Mouse (Mus musculus): ENCODE data around the gene Mipol1. TPM values are rescaled to one million over a fixed set of nuclear protein-coding genes. Genes with fewer than 3 reads are reported as not detected.
A peak's percentile ranks its signal among the peaks of the same experiment; 100 is the strongest.

Gene Mipol1
- polyA plus RNA-seq, 1 experiment from 2014 or later = 12.3 TPM

DNA sequence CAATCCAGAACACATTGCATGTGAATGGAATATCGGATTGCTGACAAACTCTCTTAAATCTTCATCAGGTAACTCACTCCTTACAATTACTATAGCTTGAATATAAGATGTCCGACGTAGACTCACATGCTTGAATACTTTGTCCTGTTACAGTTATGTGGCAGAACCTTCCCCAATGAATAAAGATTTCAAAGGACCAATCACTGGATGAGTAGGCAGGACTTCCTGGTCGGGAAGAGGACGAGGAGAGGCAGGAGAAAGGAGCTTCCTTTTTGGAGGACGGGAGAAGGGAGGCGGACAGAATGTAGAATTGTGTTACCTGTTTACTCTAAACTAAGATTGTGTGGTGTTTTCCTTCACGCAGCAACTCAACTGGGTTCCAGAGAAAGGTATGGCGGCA, 3.8 kb upstream of the Mipol1 start:
- Histone ChIP-seq H3K4me3 (ENCODE audit: low read depth, low read length) (no peak overlapping the region), H3K27me3 (ENCODE audit: control insufficient read depth, insufficient read depth, low read length) (no peaks in the 10 kb centered on the region), H3K9ac (replicated peaks; ENCODE audit: low read length) (no peak overlapping the region), H3K27ac (replicated peaks; ENCODE audit: low read depth, low read length) (no peak overlapping the region), H3K4me2 (ENCODE audit: low read depth, low read length) (no peak overlapping the region), H3K9me3 (replicated peaks; ENCODE audit: control insufficient read depth, low read length) (no peaks in the 10 kb centered on the region), H3K36me3 (replicated peaks; ENCODE audit: control insufficient read depth, insufficient read depth, low read depth, low read length) (no peaks in the 10 kb centered on the region), H3K4me1 (ENCODE audit: control insufficient read depth, insufficient read depth, low read length) (no peaks in the 10 kb centered on the region)
- DNase-seq (ENCODE audit: low spot score) = no peak
- 91% methylated on average over 9 of the region's 9 CpGs for WGBS
- ATAC-seq (replicated peaks; ENCODE audit: insufficient number of reproducible peaks, low FRiP score, low TSS enrichment, low read depth) = no peak

DNA sequence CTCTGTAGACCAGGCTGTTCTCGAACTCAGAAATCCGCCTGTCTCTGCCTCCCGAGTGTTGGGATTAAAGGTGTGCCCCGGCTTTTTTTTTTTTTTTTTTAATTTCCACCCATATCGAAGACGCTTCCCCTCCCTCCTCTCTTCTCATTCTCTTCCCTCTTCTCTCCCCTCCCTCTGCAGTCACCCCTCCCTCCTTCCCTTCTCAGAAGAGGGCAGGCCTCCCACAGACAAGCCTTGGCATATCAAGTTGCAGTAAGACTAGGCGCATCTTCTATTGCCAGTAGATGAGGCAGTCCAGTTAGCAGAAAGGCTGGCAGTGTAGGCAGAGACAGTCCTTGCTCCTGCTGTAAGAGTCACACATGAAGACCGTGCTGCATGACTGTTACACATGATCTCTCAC, 2.5 kb upstream of the Mipol1 start:
- Histone ChIP-seq H3K27ac (replicated peaks; ENCODE audit: low read depth, low read length) (no peak overlapping the region), H3K4me1 (ENCODE audit: control insufficient read depth, insufficient read depth, low read length) (no peaks in the 10 kb centered on the region), H3K9me3 (replicated peaks; ENCODE audit: control insufficient read depth, low read length) (no peaks in the 10 kb centered on the region), H3K27me3 (ENCODE audit: control insufficient read depth, insufficient read depth, low read length) (no peaks in the 10 kb centered on the region), H3K36me3 (replicated peaks; ENCODE audit: control insufficient read depth, insufficient read depth, low read depth, low read length) (no peaks in the 10 kb centered on the region), H3K4me2 (ENCODE audit: low read depth, low read length) (no peak overlapping the region), H3K9ac (replicated peaks; ENCODE audit: low read length) (no peak overlapping the region), H3K4me3 (ENCODE audit: low read depth, low read length) (no peak overlapping the region)
- DNase-seq (ENCODE audit: low spot score) = no peak
- no peak for ATAC-seq (replicated peaks; ENCODE audit: insufficient number of reproducible peaks, low FRiP score, low TSS enrichment, low read depth)
- 89% methylated on average over 4 of the region's 8 CpGs for WGBS

DNA sequence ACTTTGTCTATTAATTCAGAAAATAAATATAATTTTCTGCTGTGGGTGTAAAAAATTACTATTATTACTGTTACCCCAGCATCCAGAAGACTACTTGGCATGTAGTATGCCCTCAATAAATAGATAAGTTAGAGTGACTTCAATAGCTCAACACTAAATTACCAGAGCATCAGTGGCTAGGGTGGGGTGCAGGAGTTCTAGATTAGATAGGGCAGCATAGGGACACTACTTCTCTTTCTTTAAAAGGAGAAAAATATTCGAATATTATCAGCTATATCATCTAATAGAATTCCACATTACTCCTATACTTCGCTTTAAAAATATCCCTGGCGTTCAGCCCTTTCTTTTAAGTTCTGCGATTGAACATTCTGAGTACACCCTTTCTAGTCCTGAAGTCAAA, 524 bp upstream of the Mipol1 start:
- ATAC-seq (replicated peaks; ENCODE audit: insufficient number of reproducible peaks, low FRiP score, low TSS enrichment, low read depth) = peak; percentile 1; the same call in 1 of the 2 replicates
- Histone ChIP-seq H3K4me1 (ENCODE audit: control insufficient read depth, insufficient read depth, low read length) (no peaks in the 10 kb centered on the region), H3K4me2 (ENCODE audit: low read depth, low read length) (peak overlapping the region; percentile 42), H3K9me3 (replicated peaks; ENCODE audit: control insufficient read depth, low read length) (no peaks in the 10 kb centered on the region), H3K27me3 (ENCODE audit: control insufficient read depth, insufficient read depth, low read length) (no peaks in the 10 kb centered on the region), H3K4me3 (ENCODE audit: low read depth, low read length) (peak overlapping the region; percentile 73), H3K9ac (replicated peaks; ENCODE audit: low read length) (peak overlapping the region; percentile 52), H3K36me3 (replicated peaks; ENCODE audit: control insufficient read depth, insufficient read depth, low read depth, low read length) (no peaks in the 10 kb centered on the region), H3K27ac (replicated peaks; ENCODE audit: low read depth, low read length) (no peak overlapping the region)
- WGBS = 30% methylated on average over 4 of the region's 4 CpGs
- DNase-seq (ENCODE audit: low spot score) = no peak

DNA sequence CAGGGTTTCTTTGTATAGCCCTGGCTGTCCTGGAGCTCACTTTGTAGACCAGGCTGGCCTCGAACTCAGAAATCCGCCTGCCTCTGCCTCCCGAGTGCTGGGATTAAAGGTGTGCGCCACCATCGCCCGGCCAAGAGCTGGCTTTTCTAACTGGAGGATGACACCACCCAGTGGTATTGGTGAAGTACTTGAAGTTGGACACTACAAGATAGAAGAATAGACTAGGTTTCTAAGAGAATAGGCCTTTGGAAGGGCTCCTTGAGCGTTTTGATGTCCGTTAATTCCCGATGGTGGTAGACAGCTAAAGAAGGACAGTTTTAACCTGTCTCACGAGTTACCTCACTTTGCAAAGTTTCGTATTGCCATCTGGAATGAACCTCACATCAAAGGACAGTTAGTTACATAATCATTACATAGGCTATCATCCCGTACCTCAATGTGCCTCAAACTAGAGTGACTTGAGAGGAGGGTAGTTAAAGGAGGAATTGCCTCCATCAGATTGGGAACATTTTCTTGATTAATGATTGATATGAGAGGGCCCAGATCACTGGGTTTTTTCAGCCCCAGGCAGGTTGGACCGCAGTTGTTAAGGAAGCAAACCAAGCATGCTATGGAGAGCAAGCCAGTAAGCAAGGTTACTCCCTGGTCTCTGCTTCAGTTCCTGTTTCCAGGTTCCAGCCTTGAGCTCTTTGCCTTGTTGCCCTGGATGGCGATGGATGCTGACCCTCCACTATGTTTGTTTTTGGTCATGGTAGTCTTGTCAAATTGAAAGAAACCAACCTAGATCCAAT, 1.1 kb downstream of the Mipol1 start:
- H3K4me1 ChIP-seq (ENCODE audit: control insufficient read depth, insufficient read depth, low read length) = no peaks in the 10 kb centered on the region
- H3K27me3 ChIP-seq (ENCODE audit: control insufficient read depth, insufficient read depth, low read length) = no peaks in the 10 kb centered on the region
- H3K9me3 ChIP-seq (replicated peaks; ENCODE audit: control insufficient read depth, low read length) = no peaks in the 10 kb centered on the region
- no peak overlapping the region for H3K27ac ChIP-seq (replicated peaks; ENCODE audit: low read depth, low read length)
- H3K4me2 ChIP-seq (ENCODE audit: low read depth, low read length) = peak overlapping the region; percentile 42
- ATAC-seq (replicated peaks; ENCODE audit: insufficient number of reproducible peaks, low FRiP score, low TSS enrichment, low read depth) = peak; percentile 2; the same call in 1 of the 2 replicates
- H3K4me3 ChIP-seq (ENCODE audit: low read depth, low read length) = peak overlapping the region; percentile 73
- no peaks in the 10 kb centered on the region for H3K36me3 ChIP-seq (replicated peaks; ENCODE audit: control insufficient read depth, insufficient read depth, low read depth, low read length)
- H3K9ac ChIP-seq (replicated peaks; ENCODE audit: low read length) = peak overlapping the region; percentile 90
- DNase-seq (ENCODE audit: low spot score) = peak; percentile 41
- 74% methylated on average over 14 of the region's 14 CpGs for WGBS

DNA sequence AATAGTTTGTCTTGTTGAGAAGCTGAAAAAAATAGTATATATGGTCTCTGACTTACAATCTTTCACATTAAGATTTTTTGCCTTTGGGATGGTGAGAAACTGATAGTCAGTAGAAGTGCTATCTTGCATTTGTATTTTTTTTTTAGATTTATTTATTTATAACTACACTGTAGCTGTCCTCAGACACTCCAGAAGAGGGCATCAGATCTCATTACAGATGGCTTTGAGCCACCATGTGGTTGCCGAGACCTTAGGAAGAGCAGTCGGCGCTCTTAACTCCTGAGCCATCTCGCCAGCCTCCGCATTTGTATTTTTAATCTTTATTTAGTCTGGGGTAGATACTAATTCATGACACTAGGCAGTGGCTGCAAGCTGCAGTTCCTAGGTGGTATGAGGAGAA, 3.2 kb downstream of the Mipol1 start:
- 77% methylated on average over 5 of the region's 5 CpGs for WGBS
- Histone ChIP-seq H3K4me2 (ENCODE audit: low read depth, low read length) (no peak overlapping the region), H3K9me3 (replicated peaks; ENCODE audit: control insufficient read depth, low read length) (no peaks in the 10 kb centered on the region), H3K4me1 (ENCODE audit: control insufficient read depth, insufficient read depth, low read length) (no peaks in the 10 kb centered on the region), H3K27me3 (ENCODE audit: control insufficient read depth, insufficient read depth, low read length) (no peaks in the 10 kb centered on the region), H3K9ac (replicated peaks; ENCODE audit: low read length) (no peak overlapping the region), H3K4me3 (ENCODE audit: low read depth, low read length) (no peak overlapping the region), H3K36me3 (replicated peaks; ENCODE audit: control insufficient read depth, insufficient read depth, low read depth, low read length) (peaks cover 3% of the 10 kb centered on the region), H3K27ac (replicated peaks; ENCODE audit: low read depth, low read length) (no peak overlapping the region)
- no peak for DNase-seq (ENCODE audit: low spot score)
- ATAC-seq (replicated peaks; ENCODE audit: insufficient number of reproducible peaks, low FRiP score, low TSS enrichment, low read depth) = no peak

DNA sequence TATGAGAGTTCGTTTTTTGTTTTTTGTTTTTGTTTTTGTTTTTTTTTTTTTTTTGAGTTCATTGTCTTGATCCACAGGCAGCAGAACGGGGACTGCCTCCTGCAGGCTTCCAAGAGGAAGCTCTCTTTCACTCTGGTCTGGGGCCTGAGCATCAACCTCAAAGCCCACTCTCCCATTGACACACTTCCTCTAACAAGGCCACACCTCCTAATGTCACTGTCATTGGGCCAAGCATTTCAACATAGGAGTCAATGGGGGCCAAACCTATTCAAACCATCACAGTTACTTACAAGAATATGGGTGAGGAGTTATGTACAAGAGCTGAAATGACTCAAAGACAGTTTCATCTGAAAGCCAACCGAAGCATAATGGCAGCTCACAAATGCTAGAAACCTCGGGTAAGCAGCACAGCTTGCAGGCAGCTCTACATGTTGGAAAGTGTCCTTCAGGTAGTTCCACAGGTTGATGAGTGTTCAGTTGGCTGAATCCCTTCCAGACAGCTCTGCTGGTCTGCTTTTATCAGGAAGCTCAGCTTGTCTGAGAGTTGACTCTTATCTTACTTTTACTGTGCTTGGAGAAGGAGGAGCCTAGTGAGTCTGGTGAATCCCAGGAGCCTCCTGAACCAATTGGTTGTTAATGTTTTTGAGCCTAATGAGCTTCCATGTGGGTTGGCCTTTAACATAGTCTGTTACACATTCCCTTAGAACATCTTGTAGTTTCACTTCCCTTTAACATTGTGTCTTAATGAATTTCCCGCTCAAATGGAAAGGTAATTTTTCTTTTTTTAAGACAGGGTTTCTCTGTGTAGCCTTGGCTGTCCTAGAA, 13.7 kb downstream of the Mipol1 start:
- H3K27ac ChIP-seq (replicated peaks; ENCODE audit: low read depth, low read length) = no peak overlapping the region
- no peaks in the 10 kb centered on the region for H3K9me3 ChIP-seq (replicated peaks; ENCODE audit: control insufficient read depth, low read length)
- H3K36me3 ChIP-seq (replicated peaks; ENCODE audit: control insufficient read depth, insufficient read depth, low read depth, low read length) = peaks cover 5% of the 10 kb centered on the region; the same call in 1 of the 2 replicates
- no peak overlapping the region for H3K4me3 ChIP-seq (ENCODE audit: low read depth, low read length)
- 92% methylated on average over 5 of the region's 5 CpGs for WGBS
- no peak overlapping the region for H3K4me2 ChIP-seq (ENCODE audit: low read depth, low read length)
- DNase-seq (ENCODE audit: low spot score) = no peak
- ATAC-seq (replicated peaks; ENCODE audit: insufficient number of reproducible peaks, low FRiP score, low TSS enrichment, low read depth) = no peak
- H3K4me1 ChIP-seq (ENCODE audit: control insufficient read depth, insufficient read depth, low read length) = no peaks in the 10 kb centered on the region
- H3K27me3 ChIP-seq (ENCODE audit: control insufficient read depth, insufficient read depth, low read length) = no peaks in the 10 kb centered on the region
- no peak overlapping the region for H3K9ac ChIP-seq (replicated peaks; ENCODE audit: low read length)

DNA sequence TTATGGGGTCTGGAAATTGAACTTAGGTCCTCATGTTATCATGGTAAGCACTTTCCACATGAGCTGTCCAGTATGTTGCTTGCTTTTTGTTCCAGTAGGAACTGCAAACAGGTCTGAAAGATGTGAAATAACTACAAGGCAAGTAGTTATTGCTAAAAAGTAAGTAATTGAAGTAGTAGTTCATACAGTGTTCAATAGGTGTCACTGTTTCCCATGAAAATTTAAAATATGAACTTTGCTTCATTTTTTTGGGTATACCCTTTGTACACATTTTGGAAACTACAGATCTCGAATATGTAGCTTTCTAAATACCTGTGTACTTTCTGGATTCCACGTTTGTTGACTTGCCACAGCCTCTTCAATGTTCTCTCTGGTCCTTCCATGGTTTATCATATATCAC, 28.3 kb downstream of the Mipol1 start:
- Histone ChIP-seq H3K36me3 (replicated peaks; ENCODE audit: control insufficient read depth, insufficient read depth, low read depth, low read length) (no peaks in the 10 kb centered on the region), H3K9ac (replicated peaks; ENCODE audit: low read length) (no peak overlapping the region), H3K4me2 (ENCODE audit: low read depth, low read length) (no peak overlapping the region), H3K4me1 (ENCODE audit: control insufficient read depth, insufficient read depth, low read length) (no peaks in the 10 kb centered on the region), H3K4me3 (ENCODE audit: low read depth, low read length) (no peak overlapping the region), H3K27me3 (ENCODE audit: control insufficient read depth, insufficient read depth, low read length) (no peaks in the 10 kb centered on the region), H3K9me3 (replicated peaks; ENCODE audit: control insufficient read depth, low read length) (no peaks in the 10 kb centered on the region), H3K27ac (replicated peaks; ENCODE audit: low read depth, low read length) (no peak overlapping the region)
- DNase-seq (ENCODE audit: low spot score) = peak; percentile 13
- no peak for ATAC-seq (replicated peaks; ENCODE audit: insufficient number of reproducible peaks, low FRiP score, low TSS enrichment, low read depth)
- 60% methylated on average over 2 of the region's 2 CpGs for WGBS

DNA sequence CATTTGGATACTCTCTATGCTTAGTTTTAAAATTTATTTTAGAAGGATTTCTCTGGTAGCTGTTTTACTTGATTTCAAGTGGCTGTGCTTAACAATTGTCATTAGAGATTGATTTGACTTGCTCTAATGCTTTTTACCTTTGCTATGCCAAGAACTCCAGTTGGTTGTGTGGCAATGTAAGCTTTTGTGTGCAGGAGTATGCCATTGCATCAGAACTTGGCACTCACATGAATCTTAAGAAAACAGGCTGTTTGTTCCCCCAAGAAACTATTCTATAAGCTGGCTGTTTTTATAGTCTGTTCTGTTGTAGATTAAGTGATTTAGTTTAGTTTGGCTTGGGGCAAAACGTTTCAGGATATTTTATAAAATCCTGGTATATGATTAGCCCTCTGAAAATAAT, 45.2 kb downstream of the Mipol1 start:
- no peaks in the 10 kb centered on the region for H3K9me3 ChIP-seq (replicated peaks; ENCODE audit: control insufficient read depth, low read length)

More for the DNA sequence above, 45.2 kb downstream of the Mipol1 start:
- H3K27me3 ChIP-seq (ENCODE audit: control insufficient read depth, insufficient read depth, low read length) = no peaks in the 10 kb centered on the region
- H3K27ac ChIP-seq (replicated peaks; ENCODE audit: low read depth, low read length) = no peak overlapping the region
- H3K4me1 ChIP-seq (ENCODE audit: control insufficient read depth, insufficient read depth, low read length) = no peaks in the 10 kb centered on the region
- H3K36me3 ChIP-seq (replicated peaks; ENCODE audit: control insufficient read depth, insufficient read depth, low read depth, low read length) = no peaks in the 10 kb centered on the region
- H3K9ac ChIP-seq (replicated peaks; ENCODE audit: low read length) = no peak overlapping the region
- no peak overlapping the region for H3K4me2 ChIP-seq (ENCODE audit: low read depth, low read length)
- ATAC-seq (replicated peaks; ENCODE audit: insufficient number of reproducible peaks, low FRiP score, low TSS enrichment, low read depth) (no peak), DNase-seq (ENCODE audit: low spot score) (no peak)
- 74% methylated on average over 1 of the region's 1 CpGs for WGBS
- no peak overlapping the region for H3K4me3 ChIP-seq (ENCODE audit: low read depth, low read length)

Measured in embryonic facial prominence, embryonic 11.5 days (tissue).